Mouse (Mus musculus): ENCODE measurements around the gene R3hdml.
A peak's percentile ranks its signal among the peaks of the same experiment; 100 is the strongest.

DNA sequence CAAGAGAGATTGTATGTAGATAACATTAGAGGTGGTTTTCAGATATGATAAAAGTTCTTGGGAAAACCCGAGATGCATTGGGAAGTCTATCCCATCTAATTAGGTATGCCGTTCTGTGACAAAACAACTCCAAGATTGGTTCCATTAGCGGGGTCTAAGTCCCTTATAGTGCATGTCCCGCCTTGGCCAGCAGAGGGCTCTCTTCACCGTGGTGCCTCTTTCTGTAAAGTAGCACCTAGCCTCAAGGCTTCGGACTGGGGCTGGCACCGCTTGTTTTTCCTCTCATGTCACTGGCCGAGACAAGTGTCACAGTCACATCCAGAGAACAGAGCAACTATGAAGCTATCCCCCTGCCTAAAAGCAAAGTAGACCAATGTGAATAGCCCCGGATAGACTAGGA lies 39.8 kb downstream of the R3hdml start:
- no peak for TF ChIP-seq EP300 (optimal IDR thresholded peaks at IDR 0.05)
- TF ChIP-seq CTCF (IDR thresholded peaks at IDR 0.05; ENCODE audit: low read depth), result peak; percentile 93
